In genomic region chr1:14506201-14506830, GRCm38 (mm10) we compare ENCODE assay signal across 8 mouse cellular contexts.
DNase-seq lines count a peak whose midpoint lies in the region; ATAC-seq and TF ChIP-seq lines count a peak whose summit lies in the region.

No protein-coding gene starts in this region.

- TF ChIP-seq POLR2A in limb, embryonic 14.5 days (IDR thresholded peaks at IDR 0.05; ENCODE audit: borderline replicate concordance, extremely low read depth, insufficient read depth, insufficient read length) = no peak

- H3K36me3 ChIP-seq in limb, embryonic 14.5 days (ENCODE audit: control insufficient read depth, insufficient read depth, low read length) = no peaks in the 10 kb centered on the region
- H3K36me3 ChIP-seq in neural tube, embryonic 11.5 days (ENCODE audit: control insufficient read depth, insufficient read depth, low read length) = no peaks in the 10 kb centered on the region

- WGBS in limb, embryonic 14.5 days = under 1% methylated on average over 29 of the region's 34 CpGs
- under 1% methylated on average over 33 of the region's 34 CpGs for WGBS in neural tube, embryonic 11.5 days

- intact Hi-C loops in heart, postnatal 36 days (cut with DNase I) = loop anchor here (5.0 kb wide), 1 partner anchor 199 kb away; no protein-coding TSS in a partner anchor

- peak overlapping the region; percentile 39 for H3K4me3 ChIP-seq in limb, embryonic 14.5 days (replicated peaks; ENCODE audit: low read length)
- H3K4me3 ChIP-seq in neural tube, embryonic 11.5 days (ENCODE audit: low read depth, low read length) = peak overlapping the region; percentile 25

- peaks cover 62% of the 10 kb centered on the region for H3K27me3 ChIP-seq in limb, embryonic 14.5 days (ENCODE audit: control insufficient read depth, insufficient read depth, low read length)
- H3K27me3 ChIP-seq in neural tube, embryonic 11.5 days (ENCODE audit: control insufficient read depth, insufficient read depth, low read length) = peaks cover 30% of the 10 kb centered on the region

- ATAC-seq in cerebellum, adult (ENCODE audit: insufficient number of reproducible peaks, low FRiP score, low TSS enrichment) = peak; percentile 26; the same call in 1 of the 2 replicates
- ATAC-seq in limb, embryonic 14.5 days (ENCODE audit: low FRiP score, low read depth) = peak; percentile 82
- peak; percentile 83 for ATAC-seq in neural tube, embryonic 11.5 days (ENCODE audit: insufficient read depth, low FRiP score, low TSS enrichment)

- H3K4me2 ChIP-seq in limb, embryonic 14.5 days (replicated peaks; ENCODE audit: low read depth, low read length, severe bottlenecking) = peak overlapping the region; percentile 86
- peak overlapping the region; percentile 41 for H3K4me2 ChIP-seq in neural tube, embryonic 11.5 days (ENCODE audit: low read depth)

- H3K4me1 ChIP-seq in limb, embryonic 14.5 days (ENCODE audit: control insufficient read depth, insufficient read depth, low read length) = peaks cover 11% of the 10 kb centered on the region; the same call in 1 of the 2 replicates
- peaks cover 7% of the 10 kb centered on the region; the same call in 1 of the 2 replicates for H3K4me1 ChIP-seq in neural tube, embryonic 11.5 days (ENCODE audit: control insufficient read depth, insufficient read depth, low read length)

- H3K27ac ChIP-seq in limb, embryonic 14.5 days (replicated peaks; ENCODE audit: low read depth, low read length) = peak overlapping the region; percentile 44
- H3K27ac ChIP-seq in neural tube, embryonic 11.5 days (ENCODE audit: low read depth, low read length) = no peak overlapping the region

- H3K9ac ChIP-seq in limb, embryonic 14.5 days (ENCODE audit: low read depth, low read length, severe bottlenecking) = peak overlapping the region; percentile 28; the same call in 1 of the 2 replicates
- 0 out of 2 replicates have a peak overlapping the region, but pooled peaks have one; percentile 8 for H3K9ac ChIP-seq in neural tube, embryonic 11.5 days (ENCODE audit: low read length)

- no peak for DNase-seq in cerebellum, adult 11 months
- DNase-seq in thymus, postnatal 14 days = peak; percentile 9
- no peak for DNase-seq in thymus, postnatal 0 days (ENCODE audit: low spot score)
- peak; percentile 3 to 11 for DNase-seq in heart, postnatal 36 days
- DNase-seq in limb, embryonic 14.5 days (ENCODE audit: low spot score) = peak; percentile 57
- peak; percentile 73 for DNase-seq in neural tube, embryonic 11.5 days (ENCODE audit: low spot score)
- DNase-seq in urinary bladder, postnatal 25 days (ENCODE audit: low spot score) = no peak

- no peaks in the 10 kb centered on the region for H3K9me3 ChIP-seq in limb, embryonic 14.5 days (ENCODE audit: control insufficient read depth, low read length)
- H3K9me3 ChIP-seq in neural tube, embryonic 11.5 days (ENCODE audit: control insufficient read depth, low read length) = no peaks in the 10 kb centered on the region

Comparison
In these comparisons a context has a peak if more than half of its experiments do, and no peak if none do; other contexts are left out.
1. DNase-seq: peak in thymus, postnatal 14 days (single experiment), heart, postnatal 36 days (2 of 2), limb, embryonic 14.5 days (single experiment) and neural tube, embryonic 11.5 days (single experiment); none in cerebellum, adult 11 months (single experiment), thymus, postnatal 0 days (single experiment) and urinary bladder, postnatal 25 days (single experiment).
2. ATAC-seq: peak in every context shown above with its lines; median percentile 83 in neural tube, embryonic 11.5 days; 82 in limb, embryonic 14.5 days; 26 in cerebellum, adult.